Mouse (Mus musculus) cortical plate, adult 2 months (tissue): ENCODE results near the gene Klhdc10. TPM values are rescaled to one million over a fixed set of nuclear protein-coding genes. Genes with fewer than 3 reads are reported as not detected.

Experiments used
- H3K27ac ChIP-seq: fragments of 200-500 bp; 2 replicates; pipeline ENCODE4 v1.5.1; 2012; ENCODE audit warnings: low read length, control low read depth, inconsistent platforms; ENCODE audit not compliant: insufficient read depth
- H3K4me1 ChIP-seq: fragments of 200-500 bp; 2 replicates; pipeline ENCODE4 v1.6.1; 2011; ENCODE audit warnings: low read length; ENCODE audit not compliant: control insufficient read depth, insufficient read depth
- H3K4me3 ChIP-seq: fragments of 200-500 bp; 2 replicates; pipeline ENCODE4 v1.5.1; 2011; ENCODE audit warnings: mild to moderate bottlenecking, low read length, control low read depth; ENCODE audit not compliant: insufficient read depth
- CTCF ChIP-seq: fragments of 200-500 bp; IDR thresholded peaks from 2 replicates; pipeline ENCODE4 v1.5.1; 2011; ENCODE audit warnings: mild to moderate bottlenecking, control low read depth, low read length; ENCODE audit not compliant: insufficient read depth; ENCODE audit errors: extremely low read depth
- POLR2A ChIP-seq: fragments of 200-500 bp; IDR thresholded peaks from 2 replicates; pipeline ENCODE4 v1.6.1; 2011; ENCODE audit warnings: mild to moderate bottlenecking, low read length, control low read depth; ENCODE audit not compliant: insufficient read depth; ENCODE audit errors: extremely low read depth
- polyA plus RNA-seq: library from polyadenylated mRNA; depleted of rRNA; stranded (reverse); fragments of >200 nt; gene quantifications from 2 replicates; pipeline ENCODE4 v1.2.3, GENCODE M21; 2012; rRNA removed

The Klhdc10 gene
- polyA plus RNA-seq, result 58.0 and 67.4 TPM in 2 replicates

DNA sequence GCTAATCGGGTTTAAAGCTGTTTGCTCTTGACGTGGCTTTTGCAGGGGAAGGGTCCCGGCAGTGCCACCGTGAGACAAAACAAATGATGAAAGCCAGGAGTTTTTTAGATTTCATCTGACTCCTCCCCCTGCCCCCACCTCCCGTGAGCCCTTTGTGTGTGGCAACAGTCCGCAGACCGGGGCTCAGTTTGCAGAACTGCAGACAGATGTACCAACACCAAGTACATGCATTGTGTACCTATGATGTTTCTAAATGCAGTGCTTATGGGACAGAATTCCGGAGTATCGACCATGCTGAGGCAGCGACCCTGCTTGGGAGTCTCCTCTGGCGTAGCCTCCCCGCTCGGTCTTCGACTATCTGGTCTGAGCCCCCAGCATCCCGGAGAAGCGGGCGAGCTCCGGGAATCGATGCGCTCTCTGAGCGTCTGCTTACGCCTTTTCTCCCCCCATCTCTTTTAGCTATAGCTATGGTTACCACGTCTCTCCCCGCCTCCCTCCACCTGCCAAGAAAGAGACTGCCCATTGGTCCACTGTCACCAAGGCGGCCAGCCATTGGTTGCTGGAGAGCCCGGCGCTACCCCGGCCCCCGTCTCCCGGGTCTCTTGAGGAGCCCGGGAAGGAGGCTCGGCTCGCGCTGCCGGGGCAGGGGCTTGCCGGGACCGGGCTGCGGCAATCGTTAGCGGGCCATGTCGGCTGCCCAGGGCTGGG, at the start of gene Klhdc10:
Gene Klhdc10, plus strand, starts transcription at position 561 of the 708 bp plus-strand sequence.
- H3K4me1 ChIP-seq, result peaks cover 4% of the 10 kb centered on the region; the same call in 1 of the 2 replicates
- peak within 1 kb of the TSS; percentile 82 for H3K4me3 ChIP-seq
- H3K27ac ChIP-seq, result peak within 1 kb of the TSS; percentile 77
- TF ChIP-seq CTCF (no peak), POLR2A (peak; percentile 86)

GRCm38 (mm10) chr6:30352762-30353161, 48.9 kb upstream of the Klhdc10 start:
- Histone ChIP-seq H3K4me3 (no peak overlapping the region), H3K4me1 (no peaks in the 10 kb centered on the region), H3K27ac (no peak overlapping the region)
- TF ChIP-seq CTCF (no peak), POLR2A (no peak)

DNA sequence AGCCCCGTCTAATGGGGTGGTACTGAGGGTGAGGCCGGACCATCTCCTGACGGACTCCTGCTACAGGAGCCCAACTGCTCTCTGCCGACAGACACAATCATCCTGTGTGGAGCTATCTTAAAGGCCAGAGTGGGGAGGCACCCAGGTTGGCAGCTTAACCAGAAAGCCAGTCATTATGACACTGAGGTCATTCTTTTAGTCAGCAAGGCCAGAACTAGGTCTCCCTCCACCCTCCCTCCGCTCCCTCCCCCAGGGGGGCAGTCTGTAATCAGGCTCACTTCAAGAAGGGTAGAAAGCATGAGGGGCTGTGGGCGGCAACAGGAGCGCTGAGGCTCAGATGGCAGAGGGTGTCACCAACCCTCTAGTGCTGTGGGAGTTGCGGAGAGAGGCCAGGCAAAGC, 48.0 kb upstream of the Klhdc10 start:
- TF ChIP-seq CTCF (no peak), POLR2A (no peak)
- no peaks in the 10 kb centered on the region for H3K4me1 ChIP-seq
- no peak overlapping the region for H3K4me3 ChIP-seq

DNA sequence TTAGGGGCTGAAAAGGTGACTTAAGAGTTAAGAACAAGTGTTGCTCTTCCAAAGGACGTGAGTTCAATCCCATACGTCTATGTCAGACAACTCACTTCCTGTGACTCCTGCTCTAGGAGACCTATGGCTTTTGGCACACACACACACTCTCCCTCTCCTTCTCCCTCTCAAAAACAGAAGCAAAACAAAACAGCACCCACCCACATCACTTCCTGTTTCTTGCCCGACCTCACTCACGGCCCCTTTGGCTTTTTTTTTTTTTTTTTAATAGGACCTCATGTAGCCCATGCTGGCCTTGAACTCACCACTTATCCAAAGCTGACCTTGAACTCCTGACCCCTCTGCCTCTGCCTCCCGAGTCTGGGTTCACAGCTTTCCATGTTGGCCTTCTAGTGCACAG, 46.9 kb upstream of the Klhdc10 start:
- Histone ChIP-seq H3K4me1 (no peaks in the 10 kb centered on the region), H3K27ac (no peak overlapping the region), H3K4me3 (no peak overlapping the region)
- TF ChIP-seq POLR2A (no peak), CTCF (no peak)

More for the DNA sequence above, 48.0 kb upstream of the Klhdc10 start:
- no peak overlapping the region for H3K27ac ChIP-seq

GRCm38 (mm10) chr6:30355701-30356100, 46.0 kb upstream of the Klhdc10 start:
- Histone ChIP-seq H3K4me3 (no peak overlapping the region), H3K27ac (no peak overlapping the region), H3K4me1 (no peaks in the 10 kb centered on the region)
- TF ChIP-seq CTCF, result no peak
- no peak for TF ChIP-seq POLR2A

GRCm38 (mm10) chr6:30356161-30356560, 45.5 kb upstream of the Klhdc10 start:
- H3K4me1 ChIP-seq, result no peaks in the 10 kb centered on the region
- no peak overlapping the region for H3K4me3 ChIP-seq
- no peak overlapping the region for H3K27ac ChIP-seq
- TF ChIP-seq CTCF, result no peak
- no peak for TF ChIP-seq POLR2A

DNA sequence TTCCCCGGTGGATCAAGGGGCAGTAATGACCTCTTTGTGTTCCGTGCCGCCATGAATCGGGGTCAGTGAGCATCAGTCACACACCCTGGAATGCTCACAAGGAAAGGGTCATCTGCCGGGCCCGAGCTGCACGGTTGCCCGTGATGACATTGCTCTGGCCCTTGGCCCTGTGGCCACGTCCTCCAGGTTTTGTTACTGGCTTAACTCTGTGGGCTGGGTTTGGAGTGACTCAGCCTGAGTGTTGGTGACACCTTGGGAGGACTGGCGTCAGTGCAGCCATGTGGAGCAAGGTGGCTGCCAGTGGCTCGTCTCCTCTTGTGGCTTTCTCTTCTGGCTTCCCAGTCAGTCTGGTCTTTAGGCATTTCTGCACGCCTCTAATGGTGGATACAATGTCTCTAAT, 45.0 kb upstream of the Klhdc10 start:
- no peak overlapping the region for H3K27ac ChIP-seq

GRCm38 (mm10) chr6:30357561-30358177, 44.0 kb upstream of the Klhdc10 start:
- Histone ChIP-seq H3K4me3 (no peak overlapping the region), H3K4me1 (no peaks in the 10 kb centered on the region)
- TF ChIP-seq CTCF (peak; percentile 85), POLR2A (no peak)

More for the DNA sequence above, 45.0 kb upstream of the Klhdc10 start:
- H3K4me1 ChIP-seq, result no peaks in the 10 kb centered on the region
- H3K4me3 ChIP-seq, result no peak overlapping the region
- TF ChIP-seq CTCF, result no peak
- no peak for TF ChIP-seq POLR2A

GRCm38 (mm10) chr6:30359762-30360509, 41.7 kb upstream of the Klhdc10 start:
- Histone ChIP-seq H3K27ac (no peak overlapping the region), H3K4me1 (no peaks in the 10 kb centered on the region), H3K4me3 (no peak overlapping the region)
- TF ChIP-seq POLR2A (no peak), CTCF (no peak)

More at GRCm38 (mm10) chr6:30357561-30358177, 44.0 kb upstream of the Klhdc10 start:
- no peak overlapping the region for H3K27ac ChIP-seq
